Comparison of ENCODE assay signal across 12 mouse cellular contexts in genomic region chr13:48290427-48290826, GRCm38 (mm10). TPM values are rescaled to one million over a fixed set of nuclear protein-coding genes. Genes with fewer than 3 reads are reported as not detected.
DNase-seq lines count a peak whose midpoint lies in the region; ATAC-seq and TF ChIP-seq lines count a peak whose summit lies in the region.
"Had no signal": no experiment of that assay in that cellular context is flagged by ENCODE, and none has a peak within 500 bp of the region (broad histone marks: within the 10 kb centered on the region; RNA-seq: fewer than 3 reads in every experiment).

No protein-coding gene starts in this region.

- no peak for ATAC-seq in kidney, postnatal 0 days (replicated peaks; ENCODE audit: low FRiP score, low read depth)
- peak; percentile 80 for ATAC-seq in forebrain, embryonic 14.5 days
- peak; percentile 94 for ATAC-seq in neural tube, embryonic 14.5 days (ENCODE audit: low read depth)
- no peak for ATAC-seq in intestine, embryonic 16.5 days

- H3K27me3 ChIP-seq in kidney, postnatal 0 days (ENCODE audit: insufficient read depth, low read length): no peaks in the 10 kb centered on the region
- no peaks in the 10 kb centered on the region for H3K27me3 ChIP-seq in forebrain, embryonic 14.5 days (replicated peaks; ENCODE audit: control insufficient read depth, insufficient read depth, low read length)
- no peaks in the 10 kb centered on the region for H3K27me3 ChIP-seq in limb, embryonic 10.5 days (ENCODE audit: low read depth, poor library complexity, severe bottlenecking)
- H3K27me3 ChIP-seq in neural tube, embryonic 14.5 days (ENCODE audit: control insufficient read depth, insufficient read depth, low read length): no peaks in the 10 kb centered on the region
- no peaks in the 10 kb centered on the region for H3K27me3 ChIP-seq in intestine, embryonic 16.5 days (replicated peaks; ENCODE audit: control insufficient read depth, insufficient read depth, low read length)

- no peaks in the 10 kb centered on the region for H3K9me3 ChIP-seq in kidney, postnatal 0 days (replicated peaks; ENCODE audit: low read length)
- no peaks in the 10 kb centered on the region for H3K9me3 ChIP-seq in forebrain, embryonic 14.5 days (replicated peaks; ENCODE audit: control insufficient read depth, low read length)
- H3K9me3 ChIP-seq in limb, embryonic 10.5 days (replicated peaks): no peaks in the 10 kb centered on the region
- no peaks in the 10 kb centered on the region for H3K9me3 ChIP-seq in neural tube, embryonic 14.5 days (ENCODE audit: control insufficient read depth, low read length)
- no peaks in the 10 kb centered on the region for H3K9me3 ChIP-seq in intestine, embryonic 16.5 days (ENCODE audit: control insufficient read depth, low read length)

- DNase-seq in kidney, postnatal 0 days (ENCODE audit: low spot score): peak; percentile 39
- DNase-seq in kidney, adult 9 months: no peak
- peak; percentile 85 for DNase-seq in forebrain, embryonic 14.5 days (ENCODE audit: low spot score)
- DNase-seq in limb, embryonic 10.5 days (ENCODE audit: low spot score): peak; percentile 35
- DNase-seq in left cerebral cortex, postnatal 14 days (ENCODE audit: low spot score in 2 of 2): no peak
- DNase-seq: lung, adult 2 months had no signal

- H3K27ac ChIP-seq in kidney, postnatal 0 days: no peak overlapping the region
- peak overlapping the region; percentile 61 for H3K27ac ChIP-seq in forebrain, embryonic 14.5 days (ENCODE audit: low read depth, low read length)
- no peak overlapping the region for H3K27ac ChIP-seq in limb, embryonic 10.5 days
- peak overlapping the region; percentile 80 for H3K27ac ChIP-seq in neural tube, embryonic 14.5 days (ENCODE audit: low read depth, low read length)
- no peak overlapping the region for H3K27ac ChIP-seq in intestine, embryonic 16.5 days (ENCODE audit: low read length)
- H3K27ac ChIP-seq: layer of hippocampus, adult 2 months had no signal

- H3K4me1 ChIP-seq in kidney, postnatal 0 days (replicated peaks; ENCODE audit: insufficient read depth, low read length): no peaks in the 10 kb centered on the region
- H3K4me1 ChIP-seq in forebrain, embryonic 14.5 days (ENCODE audit: control insufficient read depth, insufficient read depth, low read length): peaks cover 15% of the 10 kb centered on the region
- H3K4me1 ChIP-seq in limb, embryonic 10.5 days: peaks cover 27% of the 10 kb centered on the region
- H3K4me1 ChIP-seq in neural tube, embryonic 14.5 days (ENCODE audit: control insufficient read depth, insufficient read depth, low read length): peaks cover 26% of the 10 kb centered on the region
- no peaks in the 10 kb centered on the region for H3K4me1 ChIP-seq in intestine, embryonic 16.5 days (ENCODE audit: control insufficient read depth, insufficient read depth, low read length)

- H3K4me2 ChIP-seq in kidney, postnatal 0 days (ENCODE audit: low read length): 0 out of 2 replicates have a peak overlapping the region, but pooled peaks have one; percentile 3
- peak overlapping the region; percentile 16; the same call in 1 of the 2 replicates for H3K4me2 ChIP-seq in forebrain, embryonic 14.5 days (ENCODE audit: low read length)
- H3K4me2 ChIP-seq in neural tube, embryonic 14.5 days (ENCODE audit: low read depth, low read length): peak overlapping the region; percentile 22
- no peak overlapping the region for H3K4me2 ChIP-seq in intestine, embryonic 16.5 days (ENCODE audit: low read depth, low read length)

- H3K4me3 ChIP-seq in kidney, postnatal 0 days (replicated peaks; ENCODE audit: low read depth, low read length): no peak overlapping the region
- no peak overlapping the region for H3K4me3 ChIP-seq in forebrain, embryonic 14.5 days (ENCODE audit: low read depth, low read length)
- H3K4me3 ChIP-seq in limb, embryonic 10.5 days: no peak overlapping the region
- no peak overlapping the region for H3K4me3 ChIP-seq in neural tube, embryonic 14.5 days (ENCODE audit: low read depth, low read length)
- H3K4me3 ChIP-seq in intestine, embryonic 16.5 days (ENCODE audit: low read length): no peak overlapping the region
- H3K4me3 ChIP-seq: erythroblast, embryonic 14.5 days; layer of hippocampus, adult 2 months had no signal

- no peak for TF ChIP-seq CTCF in kidney, postnatal 0 days (IDR thresholded peaks at IDR 0.05; ENCODE audit: low read depth)

- H3K9ac ChIP-seq in kidney, postnatal 0 days (ENCODE audit: low read depth, low read length): no peak overlapping the region
- 0 out of 2 replicates have a peak overlapping the region, but pooled peaks have one; percentile 13 for H3K9ac ChIP-seq in forebrain, embryonic 14.5 days (ENCODE audit: low read length)
- H3K9ac ChIP-seq in neural tube, embryonic 14.5 days (replicated peaks; ENCODE audit: low read depth, low read length): 0 out of 2 replicates have a peak overlapping the region, but pooled peaks have one; percentile 18
- H3K9ac ChIP-seq in intestine, embryonic 16.5 days (ENCODE audit: low read depth, low read length): no peak overlapping the region

- intact Hi-C loops in left cerebral cortex, postnatal 14 days (cut with DNase I): no loop called here

- 20% methylated on average over 13 of the region's 13 CpGs for WGBS in kidney, postnatal 0 days
- WGBS in forebrain, embryonic 14.5 days: 16% methylated on average over 13 of the region's 13 CpGs
- WGBS in limb, embryonic 10.5 days: 34% methylated on average over 13 of the region's 13 CpGs
- 15% methylated on average over 13 of the region's 13 CpGs for WGBS in neural tube, embryonic 14.5 days
- WGBS in intestine, embryonic 16.5 days: 51% methylated on average over 13 of the region's 13 CpGs

- no peaks in the 10 kb centered on the region for H3K36me3 ChIP-seq in kidney, postnatal 0 days (ENCODE audit: insufficient read depth, low read length)
- no peaks in the 10 kb centered on the region for H3K36me3 ChIP-seq in forebrain, embryonic 14.5 days (ENCODE audit: control insufficient read depth, insufficient read depth, low read length)
- H3K36me3 ChIP-seq in limb, embryonic 10.5 days: no peaks in the 10 kb centered on the region
- H3K36me3 ChIP-seq in neural tube, embryonic 14.5 days (ENCODE audit: control insufficient read depth, insufficient read depth, low read length): no peaks in the 10 kb centered on the region
- H3K36me3 ChIP-seq in intestine, embryonic 16.5 days (ENCODE audit: control insufficient read depth, insufficient read depth, low read length): no peaks in the 10 kb centered on the region
- H3K36me3 ChIP-seq: G1E had no signal

RNA-seq across cellular contexts. Expression of gene Id4, which starts 29.4 kb away (rescaled TPM):
- polyA plus RNA-seq in kidney, postnatal 0 days (2015; fragmentation: Nextera tagmentation; extraction: Ambion mirVana): 22.2 and 23.9 TPM in 2 replicates
- polyA plus RNA-seq in forebrain, embryonic 14.5 days (2014; fragmentation: Nextera tagmentation; extraction: Ambion mirVana): 49.6 and 61.8 TPM in 2 replicates
- 1.3 and 2.9 TPM in 2 replicates for polyA plus RNA-seq in limb, embryonic 10.5 days (2016; fragmentation: Nextera tagmentation; extraction: Ambion mirVana)
- 105 and 146 TPM in 2 replicates for polyA plus RNA-seq in neural tube, embryonic 14.5 days (2014; fragmentation: Nextera tagmentation; extraction: Ambion mirVana)
- 2.9 and 3.1 TPM in 2 replicates for polyA plus RNA-seq in intestine, embryonic 16.5 days (2015; fragmentation: Nextera tagmentation; extraction: Ambion mirVana)
- 10 to 100 TPM; 25.0 to 30.6 TPM for total RNA-seq in left cerebral cortex, postnatal 14 days (2021)
- total RNA-seq: G1E; neutrophil, adult 5-6 weeks had no signal
- polyA plus RNA-seq: G1E had no signal

Comparison
In these comparisons a context has a peak if more than half of its experiments do, and no peak if none do; other contexts are left out.
1. DNase-seq: peak in kidney, postnatal 0 days (single experiment), forebrain, embryonic 14.5 days (single experiment) and limb, embryonic 10.5 days (single experiment); none in kidney, adult 9 months (single experiment) and left cerebral cortex, postnatal 14 days (0 of 2).
2. ATAC-seq: peak in forebrain, embryonic 14.5 days (single experiment) and neural tube, embryonic 14.5 days (single experiment); none in kidney, postnatal 0 days (single experiment) and intestine, embryonic 16.5 days (single experiment).
3. H3K27ac ChIP-seq: peak in forebrain, embryonic 14.5 days (single experiment) and neural tube, embryonic 14.5 days (single experiment); none in kidney, postnatal 0 days (single experiment), limb, embryonic 10.5 days (single experiment) and intestine, embryonic 16.5 days (single experiment).
4. H3K9ac ChIP-seq: peak in forebrain, embryonic 14.5 days (single experiment) and neural tube, embryonic 14.5 days (single experiment); none in kidney, postnatal 0 days (single experiment) and intestine, embryonic 16.5 days (single experiment).